Mouse (Mus musculus): Measurements from ENCODE around the gene Atp1b1.
A peak's percentile ranks its signal among the peaks of the same experiment; 100 is the strongest.

Gene Atp1b1

GRCm38 (mm10) chr1:164458245-164458613 lies at the start of gene Atp1b1:
Gene Atp1b1 (minus strand): TSS chr1:164458355.
- peak; percentile 75 for DNase-seq (ENCODE audit: low read depth, low spot score)

DNA sequence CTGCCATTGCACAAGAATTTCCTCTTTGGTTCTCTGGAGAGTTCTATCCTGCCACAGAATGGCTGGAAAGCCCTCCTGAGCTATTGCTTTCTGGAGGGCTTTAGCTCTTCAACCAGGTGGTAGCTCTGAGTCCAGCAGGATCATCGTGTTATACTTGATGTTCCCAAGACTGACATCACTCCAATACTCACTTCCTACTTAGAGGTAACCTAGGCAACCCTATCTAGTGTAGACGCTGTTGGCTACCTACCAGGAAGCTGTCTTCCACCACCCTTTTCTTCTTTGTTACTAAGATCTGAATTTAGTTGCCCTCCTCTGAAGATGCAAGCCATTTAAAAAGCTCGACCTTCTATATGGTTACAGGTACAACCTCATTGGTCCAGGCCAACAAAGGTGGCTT lies 46.9 kb upstream of the Atp1b1 start:
- DNase-seq (ENCODE audit: low read depth, low spot score): no peak

- DNase-seq (ENCODE audit: low read depth, low spot score): no peak
These were observed 45.1 kb upstream of the Atp1b1 start for GRCm38 (mm10) chr1:164503140-164503730.

DNA sequence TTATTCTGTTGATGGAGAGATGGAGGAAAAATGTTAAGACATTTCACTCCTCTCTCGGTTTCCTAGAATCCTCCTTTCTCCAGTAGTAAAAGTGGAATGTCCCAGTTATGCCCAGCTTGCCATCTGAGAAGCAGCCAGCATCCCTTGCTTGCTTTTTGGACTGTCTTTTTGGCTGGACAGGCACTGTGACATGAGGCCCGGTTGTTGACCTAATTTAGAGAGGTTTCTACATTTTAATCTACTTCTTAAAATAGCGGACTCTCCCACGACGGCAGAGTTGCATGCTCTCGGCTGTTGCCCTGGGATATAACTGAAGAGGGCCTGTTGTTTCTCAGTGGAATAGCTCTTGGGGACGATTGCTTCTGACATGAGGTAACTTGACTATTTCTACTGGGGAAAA lies 44.1 kb upstream of the Atp1b1 start:
- DNase-seq (ENCODE audit: low read depth, low spot score): no peak

- DNase-seq (ENCODE audit: low read depth, low spot score): no peak
These were observed 36.8 kb upstream of the Atp1b1 start for GRCm38 (mm10) chr1:164494741-164495512.

- no peak for DNase-seq (ENCODE audit: low read depth, low spot score)
These were observed 36.1 kb upstream of the Atp1b1 start for GRCm38 (mm10) chr1:164494215-164494614.

DNA sequence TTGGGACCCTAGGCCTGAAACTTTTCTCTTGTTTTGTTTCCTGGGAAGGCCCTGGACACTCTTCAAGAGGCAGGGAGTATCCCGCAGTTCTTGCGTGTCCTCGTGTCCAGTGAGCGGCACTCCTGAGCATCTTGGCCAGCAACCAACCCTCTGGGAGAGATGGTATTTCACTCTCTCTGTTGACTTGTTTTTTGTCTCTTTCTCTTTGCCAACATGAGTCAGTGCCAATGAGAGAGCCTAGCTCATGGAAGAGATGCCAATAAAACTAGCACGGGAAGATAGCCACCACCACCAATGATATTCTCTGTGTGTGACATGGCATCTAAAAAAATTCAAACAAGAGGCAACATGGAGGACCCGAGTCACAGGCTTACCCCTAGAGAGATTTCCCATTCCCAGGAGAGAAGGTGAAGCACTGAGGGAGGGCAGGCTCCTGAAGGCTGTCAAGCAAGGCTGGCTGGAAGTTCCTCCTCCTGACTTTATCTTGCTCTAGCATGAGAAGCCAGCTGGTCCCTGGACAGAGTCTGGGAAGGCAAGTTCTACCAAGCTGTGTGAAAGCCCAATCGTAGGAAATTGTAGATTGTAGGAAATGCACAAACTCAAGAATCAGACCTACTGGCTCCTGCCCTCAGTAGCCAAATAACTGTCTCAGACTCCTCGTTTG lies 35.0 kb upstream of the Atp1b1 start:
- DNase-seq (ENCODE audit: low read depth, low spot score): no peak

- DNase-seq (ENCODE audit: low read depth, low spot score): no peak
These were observed 34.3 kb upstream of the Atp1b1 start for GRCm38 (mm10) chr1:164492476-164492875.

DNA sequence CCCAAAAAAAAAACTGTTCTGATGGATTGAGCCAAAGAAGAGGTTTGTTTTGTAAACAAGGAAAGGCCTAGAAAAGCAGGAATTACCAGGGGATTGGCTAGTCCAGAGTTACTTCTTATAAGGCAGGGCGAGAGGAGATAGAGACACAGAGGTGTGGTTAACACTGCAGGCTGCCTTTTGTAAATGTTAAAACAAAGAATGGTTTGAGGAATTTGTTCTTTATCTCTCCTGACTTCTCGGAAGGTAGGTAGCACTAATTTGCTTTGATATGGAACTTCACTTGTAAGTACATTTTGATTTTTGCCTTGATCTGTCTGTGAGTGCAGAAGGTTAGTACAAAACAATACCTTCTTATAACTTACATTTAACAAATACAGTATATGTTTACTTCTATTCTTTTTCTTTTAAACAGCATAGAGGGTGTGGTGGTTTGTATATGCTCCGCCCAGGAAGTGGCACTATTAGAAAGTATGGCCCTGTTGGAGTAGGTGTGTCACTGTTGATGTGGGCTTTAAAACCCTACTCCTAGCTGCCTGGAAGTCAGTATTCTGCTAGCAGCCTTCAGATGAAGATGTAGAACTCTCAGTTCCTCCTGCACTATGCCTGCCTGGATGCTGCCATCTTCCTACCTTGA lies 31.9 kb upstream of the Atp1b1 start:
- no peak for DNase-seq (ENCODE audit: low read depth, low spot score)

DNA sequence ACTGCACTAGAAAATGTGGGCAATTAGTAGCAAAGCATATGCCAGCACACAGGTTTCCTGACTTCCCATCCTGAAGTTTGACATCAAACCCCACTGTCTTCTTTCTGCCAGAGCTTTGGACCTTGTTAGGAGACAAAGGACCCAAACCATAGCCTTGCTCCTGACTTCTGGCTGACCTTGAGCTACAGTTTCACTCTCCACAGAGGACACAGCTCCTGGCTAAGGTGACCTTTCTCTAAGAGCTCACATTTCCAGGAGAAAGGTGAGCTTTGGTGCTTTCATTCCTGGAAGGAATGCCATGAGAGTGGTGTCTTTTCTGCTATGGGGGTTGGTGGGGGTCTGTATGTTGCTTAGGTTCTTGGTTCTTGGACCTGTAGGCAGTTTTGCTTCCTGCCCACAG lies 25.6 kb upstream of the Atp1b1 start:
- DNase-seq (ENCODE audit: low read depth, low spot score): no peak

DNA sequence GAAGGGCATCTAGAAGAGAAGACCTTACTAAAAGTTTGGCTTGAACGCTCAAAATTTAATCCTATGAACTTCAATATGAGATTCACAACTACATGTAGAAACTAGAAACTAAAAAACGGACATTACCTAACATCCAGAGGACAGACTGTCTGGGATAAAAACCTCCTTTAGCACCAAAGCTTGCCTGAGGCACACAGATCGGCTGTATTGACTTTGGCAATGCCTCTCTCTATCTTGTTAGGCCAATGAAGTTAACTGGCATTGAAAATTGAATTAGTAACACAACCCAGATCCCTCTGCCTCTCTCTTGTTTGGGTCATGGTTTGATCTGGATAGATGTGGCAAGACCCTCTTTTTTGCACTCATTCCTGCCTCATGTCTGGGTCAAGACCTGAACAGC lies 24.7 kb upstream of the Atp1b1 start:
- no peak for DNase-seq (ENCODE audit: low read depth, low spot score)

GRCm38 (mm10) chr1:164481645-164482354 lies 23.6 kb upstream of the Atp1b1 start:
- no peak for DNase-seq (ENCODE audit: low read depth, low spot score)

GRCm38 (mm10) chr1:164480755-164481644 lies 22.8 kb upstream of the Atp1b1 start:
- DNase-seq (ENCODE audit: low read depth, low spot score): no peak

DNA sequence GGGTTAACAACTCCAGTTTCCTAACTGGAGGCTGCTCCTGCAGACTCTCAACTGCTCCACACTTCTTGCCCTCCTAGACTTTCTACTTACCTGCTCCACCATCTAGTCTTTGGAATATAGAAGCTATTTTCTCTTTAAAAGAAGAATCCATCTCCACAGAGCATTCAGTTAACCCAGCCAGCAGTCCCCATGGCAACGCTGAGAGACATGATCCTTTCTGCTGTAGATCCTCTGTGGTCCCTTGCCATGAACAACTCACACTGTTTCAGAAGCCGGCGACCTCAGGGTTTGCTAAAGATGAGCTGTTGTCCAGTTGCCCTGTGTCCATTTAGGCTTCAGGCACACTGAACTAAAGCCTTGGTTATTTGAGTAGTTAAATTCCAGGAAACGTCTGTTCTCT lies 17.7 kb upstream of the Atp1b1 start:
- DNase-seq (ENCODE audit: low read depth, low spot score): no peak

- DNase-seq (ENCODE audit: low read depth, low spot score): no peak
These were observed 16.8 kb upstream of the Atp1b1 start for GRCm38 (mm10) chr1:164474778-164475511.

DNA sequence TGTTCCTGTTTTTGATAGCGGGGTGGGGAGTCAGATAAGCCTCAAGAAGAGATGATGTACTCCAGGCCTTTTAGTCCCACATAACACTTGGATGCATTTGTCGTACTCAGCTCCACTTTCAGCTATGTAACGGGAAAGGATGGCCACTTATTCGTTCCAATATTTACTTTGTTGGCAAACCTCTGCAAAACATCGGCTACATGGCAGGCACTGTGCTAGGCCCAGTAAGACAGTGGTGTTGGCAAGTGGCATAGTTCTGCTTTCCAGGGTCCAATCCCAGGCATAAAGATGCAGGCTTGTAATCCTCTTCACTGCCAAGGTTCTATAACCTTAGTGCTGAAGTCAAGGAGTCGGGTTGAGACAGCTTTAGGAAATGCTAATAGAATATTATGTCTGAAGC lies 16.2 kb upstream of the Atp1b1 start:
- no peak for DNase-seq (ENCODE audit: low read depth, low spot score)

DNA sequence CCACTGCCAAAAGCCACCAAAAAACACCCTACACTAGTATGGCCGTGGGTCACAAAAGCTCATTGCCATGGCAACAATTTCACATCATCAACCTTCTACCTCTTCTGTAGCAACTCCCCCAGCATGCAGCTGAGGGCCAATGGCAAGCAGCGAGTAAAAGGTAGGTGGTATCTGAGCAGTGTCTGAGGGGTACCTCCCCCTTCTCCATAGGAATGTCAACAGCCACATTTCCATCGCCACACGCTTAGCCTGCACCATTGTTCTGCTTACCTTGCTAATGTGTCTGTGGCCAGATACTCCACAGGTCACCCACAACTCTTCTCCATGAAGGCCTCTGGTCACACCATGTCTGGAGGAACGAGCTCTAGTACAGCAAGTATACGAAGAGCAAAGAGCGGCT lies 15.2 kb upstream of the Atp1b1 start:
- DNase-seq (ENCODE audit: low read depth, low spot score): no peak

- DNase-seq (ENCODE audit: low read depth, low spot score): no peak
These were observed 13.5 kb upstream of the Atp1b1 start for GRCm38 (mm10) chr1:164471632-164472031.

- no peak for DNase-seq (ENCODE audit: low read depth, low spot score)
These were observed 12.8 kb upstream of the Atp1b1 start for GRCm38 (mm10) chr1:164470985-164471384.

- DNase-seq (ENCODE audit: low read depth, low spot score): no peak
These were observed 10.2 kb upstream of the Atp1b1 start for GRCm38 (mm10) chr1:164468329-164468728.

All from embryo, embryonic 11.5 days (tissue).